In the genomic region with DNA sequence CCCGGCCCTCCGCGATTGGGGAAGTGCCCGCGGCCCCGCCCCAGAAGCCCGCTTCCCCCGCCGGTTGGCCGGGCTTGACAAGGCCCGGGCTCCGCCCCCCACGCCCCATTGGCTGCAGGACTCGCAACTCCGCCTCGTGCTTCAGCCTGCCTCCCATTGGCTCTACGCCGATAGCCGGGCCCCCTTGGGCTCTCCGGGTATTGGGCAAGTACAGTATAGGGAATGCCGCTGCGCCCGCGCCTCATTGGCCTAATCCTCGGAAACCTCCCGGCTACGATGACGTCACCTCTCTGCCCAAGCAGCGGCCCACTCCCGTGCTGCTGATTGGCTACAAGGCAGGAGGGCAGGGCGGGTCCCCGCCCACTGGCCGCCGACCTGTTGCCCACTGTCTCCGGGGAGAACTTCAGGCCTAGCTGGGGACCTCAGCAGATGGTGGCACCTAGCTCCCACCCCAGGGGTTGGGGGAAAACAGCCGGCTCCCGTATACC, we compare ENCODE assay signal across 8 mouse cellular contexts. TPM values are rescaled to one million over a fixed set of nuclear protein-coding genes. Genes with fewer than 3 reads are reported as not detected.
DNase-seq lines count a peak whose midpoint lies in the region; ATAC-seq and TF ChIP-seq lines count a peak whose summit lies in the region.

No protein-coding gene starts in this region.

- WGBS in embryonic facial prominence, embryonic 13.5 days: 2% methylated on average over 37 of the region's 37 CpGs
- WGBS in kidney, adult 2 months: 2% methylated on average over 37 of the region's 37 CpGs
- WGBS in limb, embryonic 12.5 days: under 1% methylated on average over 34 of the region's 37 CpGs
- WGBS in midbrain, embryonic 15.5 days: 2% methylated on average over 37 of the region's 37 CpGs
- WGBS in spleen, adult 2 months: 1% methylated on average over 36 of the region's 37 CpGs

- H3K36me3 ChIP-seq in embryonic facial prominence, embryonic 13.5 days: peaks cover 43% of the 10 kb centered on the region
- H3K36me3 ChIP-seq in kidney, adult 2 months (ENCODE audit: control insufficient read depth, insufficient read depth, low read length): peaks cover 2% of the 10 kb centered on the region
- H3K36me3 ChIP-seq in limb, embryonic 12.5 days: peaks cover 50% of the 10 kb centered on the region
- H3K36me3 ChIP-seq in midbrain, embryonic 15.5 days (replicated peaks): peaks cover 22% of the 10 kb centered on the region; the same call in 1 of the 2 replicates
- H3K36me3 ChIP-seq in spleen, adult 2 months (ENCODE audit: control insufficient read depth, insufficient read depth, low read length): peaks cover 7% of the 10 kb centered on the region

- H3K9me3 ChIP-seq in embryonic facial prominence, embryonic 13.5 days: no peaks in the 10 kb centered on the region
- no peaks in the 10 kb centered on the region for H3K9me3 ChIP-seq in limb, embryonic 12.5 days
- H3K9me3 ChIP-seq in midbrain, embryonic 15.5 days: no peaks in the 10 kb centered on the region

- peak overlapping the region; percentile 30 for H3K27ac ChIP-seq in embryonic facial prominence, embryonic 13.5 days
- H3K27ac ChIP-seq in kidney, adult 2 months (ENCODE audit: insufficient read depth, low read depth, low read length): peak overlapping the region; percentile 82
- 0 out of 2 replicates have a peak overlapping the region, but pooled peaks have one; percentile 9 for H3K27ac ChIP-seq in limb, embryonic 12.5 days
- peak overlapping the region; percentile 59 for H3K27ac ChIP-seq in midbrain, embryonic 15.5 days
- H3K27ac ChIP-seq in spleen, adult 2 months (ENCODE audit: insufficient read depth, low read length): peak overlapping the region; percentile 87

- H3K4me2 ChIP-seq in embryonic facial prominence, embryonic 13.5 days: peak overlapping the region; percentile 97
- H3K4me2 ChIP-seq in limb, embryonic 12.5 days: peak overlapping the region; percentile 95
- peak overlapping the region; percentile 88 for H3K4me2 ChIP-seq in midbrain, embryonic 15.5 days

- H3K4me1 ChIP-seq in embryonic facial prominence, embryonic 13.5 days: peaks cover 25% of the 10 kb centered on the region
- H3K4me1 ChIP-seq in kidney, adult 2 months (ENCODE audit: control insufficient read depth, insufficient read depth, low read length): peaks cover 16% of the 10 kb centered on the region; the same call in 1 of the 2 replicates
- peaks cover 24% of the 10 kb centered on the region for H3K4me1 ChIP-seq in limb, embryonic 12.5 days (replicated peaks)
- peaks cover 24% of the 10 kb centered on the region for H3K4me1 ChIP-seq in midbrain, embryonic 15.5 days
- H3K4me1 ChIP-seq in spleen, adult 2 months (ENCODE audit: control insufficient read depth, insufficient read depth, insufficient read length): peaks cover 6% of the 10 kb centered on the region; the same call in 1 of the 2 replicates

- H3K9ac ChIP-seq in embryonic facial prominence, embryonic 13.5 days: peak overlapping the region; percentile 73
- peak overlapping the region; percentile 87 for H3K9ac ChIP-seq in limb, embryonic 12.5 days (replicated peaks)
- H3K9ac ChIP-seq in midbrain, embryonic 15.5 days: peak overlapping the region; percentile 39

- DNase-seq in 3134 (ENCODE audit: extremely low read depth, insufficient read length, low spot score): peak; percentile 99
- peak; percentile 100 for DNase-seq in adrenal gland, postnatal 36 days
- peak; percentile 99 to 100 for DNase-seq in heart, adult 18-20 months
- peak; percentile 100 for DNase-seq in kidney, adult 2 months
- peak; percentile 99 for DNase-seq in spleen, adult 2 months (ENCODE audit: low read depth in 1 of 2, low spot score in 2 of 2)

- H3K4me3 ChIP-seq in embryonic facial prominence, embryonic 13.5 days: peak overlapping the region; percentile 91
- peak overlapping the region; percentile 57 for H3K4me3 ChIP-seq in kidney, adult 2 months (ENCODE audit: insufficient read depth, low read depth, low read length)
- peak overlapping the region; percentile 97 for H3K4me3 ChIP-seq in limb, embryonic 12.5 days (replicated peaks)
- peak overlapping the region; percentile 94 for H3K4me3 ChIP-seq in midbrain, embryonic 15.5 days
- H3K4me3 ChIP-seq in spleen, adult 2 months (ENCODE audit: extremely low read depth, insufficient read depth, insufficient read length): peak overlapping the region; percentile 58; the same call in 1 of the 2 replicates

- peak; percentile 69 for TF ChIP-seq POLR2A in kidney, adult 2 months (IDR thresholded peaks at IDR 0.05; ENCODE audit: low read depth, low read length)
- no peak for TF ChIP-seq POLR2A in spleen, adult 2 months (IDR thresholded peaks at IDR 0.05; ENCODE audit: low read depth, low read length)

- ATAC-seq in embryonic facial prominence, embryonic 13.5 days (ENCODE audit: insufficient number of reproducible peaks, insufficient read depth, low FRiP score, low TSS enrichment, low read depth): peak; percentile 100
- peak; percentile 100 for ATAC-seq in limb, embryonic 12.5 days (ENCODE audit: insufficient number of reproducible peaks, insufficient read depth, low FRiP score, low TSS enrichment, low read depth)
- peak; percentile 100 for ATAC-seq in midbrain, embryonic 15.5 days (replicated peaks)

- no peaks in the 10 kb centered on the region for H3K27me3 ChIP-seq in embryonic facial prominence, embryonic 13.5 days
- no peaks in the 10 kb centered on the region for H3K27me3 ChIP-seq in kidney, adult 2 months (replicated peaks; ENCODE audit: control insufficient read depth, insufficient read depth, low read length)
- no peaks in the 10 kb centered on the region for H3K27me3 ChIP-seq in limb, embryonic 12.5 days
- H3K27me3 ChIP-seq in midbrain, embryonic 15.5 days (replicated peaks): no peaks in the 10 kb centered on the region
- H3K27me3 ChIP-seq in spleen, adult 2 months (ENCODE audit: control insufficient read depth, insufficient read depth, low read length): no peaks in the 10 kb centered on the region

- TF ChIP-seq CTCF in kidney, adult 2 months (conservative IDR thresholded peaks at IDR 0.05; ENCODE audit: insufficient read depth, insufficient read length, low read depth, low read length): no peak
- TF ChIP-seq CTCF in spleen, adult 2 months (IDR thresholded peaks at IDR 0.05; ENCODE audit: extremely low read depth, insufficient read depth, insufficient read length, insufficient replicate concordance): no peak

RNA-seq across cellular contexts. Expression of a gene that starts 0.3 kb away (rescaled TPM):
- total RNA-seq in adrenal gland, postnatal 36 days (2021): 1 to 10 TPM; 9.0 to 9.6 TPM
- 12.8 and 14.9 TPM in 2 replicates for polyA plus RNA-seq in embryonic facial prominence, embryonic 13.5 days (2015; fragmentation: Nextera tagmentation; extraction: Ambion mirVana)
- 1 to 10 TPM; 6.2 to 6.5 TPM for total RNA-seq in heart, adult 18-20 months (2021)
- 8.7 and 9.9 TPM in 2 replicates for polyA plus RNA-seq in kidney, adult 2 months (2012; rRNA removed)
- polyA plus RNA-seq in limb, embryonic 12.5 days (2016; fragmentation: Nextera tagmentation; extraction: Ambion mirVana): 17.2 and 18.5 TPM in 2 replicates
- 23.9 and 24.5 TPM in 2 replicates for polyA plus RNA-seq in midbrain, embryonic 15.5 days (2015; fragmentation: Nextera tagmentation; extraction: Ambion mirVana)
- polyA plus RNA-seq in spleen, adult 2 months (2012; rRNA removed): 21.6 and 24.0 TPM in 2 replicates

RNA-seq across cellular contexts. Expression of a gene that starts 15.0 kb away (rescaled TPM):
- total RNA-seq in adrenal gland, postnatal 36 days (2021): 10 to 100 TPM; 58.9 to 65.4 TPM
- polyA plus RNA-seq in embryonic facial prominence, embryonic 13.5 days (2015; fragmentation: Nextera tagmentation; extraction: Ambion mirVana): 137 and 148 TPM in 2 replicates
- total RNA-seq in heart, adult 18-20 months (2021): 10 to 100 TPM; 47.7 to 48.7 TPM
- polyA plus RNA-seq in kidney, adult 2 months (2012; rRNA removed): 14.6 and 21.0 TPM in 2 replicates
- 147 and 150 TPM in 2 replicates for polyA plus RNA-seq in limb, embryonic 12.5 days (2016; fragmentation: Nextera tagmentation; extraction: Ambion mirVana)
- polyA plus RNA-seq in midbrain, embryonic 15.5 days (2015; fragmentation: Nextera tagmentation; extraction: Ambion mirVana): 91.5 and 92.0 TPM in 2 replicates
- polyA plus RNA-seq in spleen, adult 2 months (2012; rRNA removed): 4.4 and 4.5 TPM in 2 replicates

RNA-seq across cellular contexts. Expression of a gene that starts 41.3 kb away (rescaled TPM):
- total RNA-seq in adrenal gland, postnatal 36 days (2021): under 1 TPM in 1 of 2 experiments, not detected in 1; 0.20 TPM
- polyA plus RNA-seq in embryonic facial prominence, embryonic 13.5 days (2015; fragmentation: Nextera tagmentation; extraction: Ambion mirVana): 12.1 and 13.4 TPM in 2 replicates
- not detected for total RNA-seq in heart, adult 18-20 months (2021)
- 0.10 and 0.33 TPM in 2 replicates for polyA plus RNA-seq in kidney, adult 2 months (2012; rRNA removed)
- 1.2 and 1.3 TPM in 2 replicates for polyA plus RNA-seq in limb, embryonic 12.5 days (2016; fragmentation: Nextera tagmentation; extraction: Ambion mirVana)
- 0.47 and 1.7 TPM in 2 replicates for polyA plus RNA-seq in midbrain, embryonic 15.5 days (2015; fragmentation: Nextera tagmentation; extraction: Ambion mirVana)
- 2.5 and 3.2 TPM in 2 replicates for polyA plus RNA-seq in spleen, adult 2 months (2012; rRNA removed)

Comparison
In these comparisons a context has a peak if more than half of its experiments do, and no peak if none do; other contexts are left out.
1. Peak in every context shown above with its lines: DNase-seq, ATAC-seq, H3K4me3 ChIP-seq and H3K27ac ChIP-seq.
2. H3K27ac ChIP-seq: peak in every context shown above with its lines; median percentile 87 in spleen, adult 2 months; 82 in kidney, adult 2 months; 59 in midbrain, embryonic 15.5 days; 30 in embryonic facial prominence, embryonic 13.5 days; 9 in limb, embryonic 12.5 days.